Mouse (Mus musculus) activated CD4-positive, CD25-positive, alpha-beta regulatory T cell, adult 9 weeks (primary cell): ENCODE measurements around the gene Olfr1504. TPM values are rescaled to one million over a fixed set of nuclear protein-coding genes. Genes with fewer than 3 reads are reported as not detected.

Experiments
- polyA plus RNA-seq: library from polyadenylated mRNA; unstranded; fragments of 100-300 nt; shearing (Covaris generic); gene quantifications from one replicate; pipeline ENCODE4 v1.2.1, GENCODE M21; 2017

The Olfr1504 gene
- polyA plus RNA-seq = not detected

DNA sequence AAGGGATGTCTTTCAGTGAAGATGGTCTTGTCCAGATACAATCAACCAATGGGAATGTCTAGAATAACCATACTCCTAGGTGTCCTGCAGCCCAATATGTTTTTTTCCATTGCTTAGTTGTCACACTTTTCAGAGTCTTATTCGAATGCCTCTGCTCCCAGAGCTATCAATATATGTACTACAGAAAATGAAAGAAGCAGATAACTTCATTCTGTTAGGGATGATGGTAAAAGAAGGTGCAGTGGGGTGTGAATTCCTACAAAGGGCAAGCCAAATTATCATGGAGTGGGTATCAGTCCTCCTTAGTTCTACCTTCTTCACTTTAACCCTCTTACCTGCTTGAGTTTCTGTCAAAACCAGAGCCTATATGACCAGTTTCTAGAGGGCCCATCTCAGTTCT lies at the start of gene Olfr1504:
Gene Olfr1504, minus strand, starts transcription at position 101 of the 400 bp plus-strand sequence.

DNA sequence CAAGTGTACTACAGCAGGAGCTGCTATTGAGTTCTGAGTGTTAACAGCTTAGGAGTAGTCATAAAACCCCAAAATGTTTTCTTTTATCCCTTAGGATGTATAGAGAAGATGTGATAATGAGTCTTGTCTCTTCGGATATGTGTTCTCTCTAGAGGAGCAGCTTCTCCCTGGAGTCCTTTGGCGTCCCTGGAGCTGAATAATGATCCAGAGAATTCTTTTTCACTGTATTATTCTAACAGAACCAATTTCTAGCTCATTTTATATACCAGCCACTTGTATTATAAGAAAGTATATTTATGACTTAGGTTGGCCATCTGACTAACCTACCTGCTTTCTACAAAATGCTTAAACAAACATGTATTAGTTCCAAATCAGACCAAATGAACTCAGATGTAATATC lies 15.5 kb upstream of the Olfr1504 start, which contains the start of gene Olfr1505:
Gene Olfr1505, plus strand, starts transcription at position 301 of the 400 bp plus-strand sequence.

DNA sequence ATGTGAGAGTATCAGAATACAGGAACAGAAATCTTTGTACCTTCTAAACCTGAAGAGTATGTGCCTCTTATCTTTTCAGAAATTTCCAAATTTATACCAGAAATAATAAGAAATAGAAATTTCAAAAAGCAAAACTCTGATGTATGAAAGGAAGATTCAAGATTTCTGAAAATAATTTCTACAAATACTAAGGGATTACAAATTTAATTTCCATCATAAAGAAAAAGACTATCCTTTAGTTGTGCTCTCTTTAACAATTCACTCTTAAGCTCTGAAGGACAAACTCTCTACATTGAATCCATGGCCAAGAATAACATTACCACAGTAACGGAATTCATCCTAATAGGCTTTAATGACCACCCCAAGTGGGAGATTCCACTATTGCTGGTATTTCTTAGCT lies 36.2 kb downstream of the Olfr1504 start, which contains the start of gene Olfr1502:
Gene Olfr1502, plus strand, starts transcription at position 301 of the 400 bp plus-strand sequence.

DNA sequence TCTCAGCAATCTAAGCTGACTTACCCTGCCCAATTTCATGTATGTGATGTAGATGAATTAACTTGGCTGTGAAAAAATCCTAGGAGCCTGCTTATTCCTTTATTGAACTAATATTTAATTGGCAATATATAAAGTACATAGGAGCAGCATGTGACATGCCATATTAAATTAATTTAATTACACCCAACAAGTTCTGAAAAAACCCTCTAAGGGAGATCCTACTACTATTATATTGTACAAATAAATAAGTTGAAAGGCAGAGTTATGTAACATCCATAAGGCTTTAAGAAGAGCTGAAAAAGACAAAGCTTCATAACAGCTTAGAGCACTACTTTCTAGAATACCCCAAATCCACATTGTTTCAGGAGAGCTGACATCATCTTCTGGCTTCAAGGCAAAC lies 47.1 kb downstream of the Olfr1504 start, which contains the start of gene Olfr1501:
Gene Olfr1501, minus strand, starts transcription at position 101 of the 400 bp plus-strand sequence.

Other genes with a start within 250 kb of the Olfr1504 start
- not detected for gene Olfr1490, start 246.8 kb downstream of the Olfr1504 start, polyA plus RNA-seq
- not detected for gene Olfr1491, start 200.7 kb downstream of the Olfr1504 start, polyA plus RNA-seq
- not detected for gene Olfr1493-ps1, start 174.7 kb downstream of the Olfr1504 start, polyA plus RNA-seq
- gene Olfr1494, start 158.2 kb downstream of the Olfr1504 start, polyA plus RNA-seq = not detected
- gene Olfr1495, start 133.3 kb downstream of the Olfr1504 start, polyA plus RNA-seq = not detected
- not detected for gene Olfr1496, start 120.0 kb downstream of the Olfr1504 start, polyA plus RNA-seq
- gene Olfr1497, start 99.7 kb downstream of the Olfr1504 start, polyA plus RNA-seq = not detected
- gene Olfr1499, start 78.5 kb downstream of the Olfr1504 start, polyA plus RNA-seq = not detected
- not detected for gene Olfr1500, start 67.4 kb downstream of the Olfr1504 start, polyA plus RNA-seq
- not detected for gene Olfr1501, start 47.2 kb downstream of the Olfr1504 start, polyA plus RNA-seq
- gene Olfr1502, start 36.1 kb downstream of the Olfr1504 start, polyA plus RNA-seq = not detected
- gene Olfr1505, start 15.6 kb upstream of the Olfr1504 start, polyA plus RNA-seq = not detected